Mouse (Mus musculus) G1E (cell line): ENCODE data around the gene Prss22.

Source experiments
- CTCF ChIP-seq: IDR thresholded peaks from 2 replicates; pipeline ENCODE4 v1.5.1; 2012; ENCODE audit warnings: low read depth, low read length, inconsistent platforms, mixed read lengths
- GATA1 ChIP-seq: IDR thresholded peaks from 2 replicates; pipeline ENCODE4 v1.6.1; 2012; ENCODE audit warnings: borderline replicate concordance, low read length, inconsistent platforms, mixed read lengths
- GATA2 ChIP-seq: IDR thresholded peaks from 2 replicates; pipeline ENCODE4 v1.6.1; 2012; ENCODE audit warnings: low read depth, low read length, inconsistent platforms, borderline replicate concordance
- POLR2AphosphoS5 ChIP-seq: IDR thresholded peaks from 2 replicates; pipeline ENCODE4 v1.6.1; 2012; ENCODE audit warnings: low read depth, low read length, inconsistent platforms; ENCODE audit not compliant: insufficient replicate concordance
- TAL1 ChIP-seq: conservative IDR thresholded peaks from 2 replicates; pipeline ENCODE4 v1.6.1; 2012; ENCODE audit warnings: low read depth, low read length, inconsistent platforms, mixed read lengths

GRCm38 (mm10) chr17:24008105-24008504, 10.2 kb upstream of the Prss22 start:
- TF ChIP-seq CTCF: no peak
- no peak for TF ChIP-seq TAL1
- no peak for TF ChIP-seq GATA1
- no peak for TF ChIP-seq GATA2
- TF ChIP-seq POLR2AphosphoS5: no peak
